Mouse (Mus musculus) thymus, adult 2 months (tissue): ENCODE results near the gene Col6a3.

Experiments used
- CTCF ChIP-seq: fragments of 200-500 bp; IDR thresholded peaks from 2 replicates; pipeline ENCODE4 v1.5.1; 2012; ENCODE audit warnings: mild to moderate bottlenecking, control low read depth, low read length, moderate library complexity, borderline replicate concordance; ENCODE audit not compliant: control insufficient read depth, poor library complexity, insufficient read depth; ENCODE audit errors: extremely low read depth
- POLR2A ChIP-seq: fragments of 200-500 bp; IDR thresholded peaks from 2 replicates; pipeline ENCODE4 v1.6.1; 2012; ENCODE audit warnings: mild to moderate bottlenecking, low read length, control low read depth, moderate library complexity; ENCODE audit not compliant: control insufficient read depth, poor library complexity, insufficient read depth; ENCODE audit errors: extremely low read depth

DNA sequence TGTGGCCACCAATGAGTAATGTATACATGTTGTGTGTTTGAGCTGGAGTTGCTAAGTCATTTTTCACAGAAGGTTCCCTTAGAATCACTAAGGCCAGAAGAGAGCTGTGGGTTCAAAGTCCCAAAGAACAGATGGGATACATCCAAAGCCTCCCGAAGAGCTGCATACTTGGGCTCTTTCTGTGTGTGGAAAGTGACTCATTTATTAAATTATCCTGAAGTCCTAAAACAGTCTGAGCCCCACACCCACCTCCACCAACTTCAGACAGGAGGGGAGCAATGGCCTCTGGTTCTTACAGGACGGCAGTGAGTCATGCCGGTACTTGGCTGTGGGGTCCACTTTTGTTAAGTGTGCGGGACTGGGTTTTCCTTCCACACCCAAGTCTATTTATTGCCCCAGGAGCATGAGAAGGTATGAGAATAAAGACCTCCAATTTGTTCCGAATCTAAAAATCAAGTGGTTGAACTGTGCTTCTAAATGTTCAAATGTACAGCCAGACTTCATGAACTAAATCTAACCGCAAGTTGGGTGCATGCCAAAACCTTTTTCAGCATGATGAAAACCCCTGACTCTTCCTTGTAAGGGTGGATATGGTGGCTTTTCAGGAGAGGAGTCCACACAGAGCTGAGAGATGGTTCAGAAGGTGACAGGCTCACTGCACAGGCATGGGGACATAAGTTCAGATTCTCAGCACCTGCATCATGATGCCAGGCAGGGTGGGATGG is 124.8 kb downstream of the Col6a3 start:
- TF ChIP-seq CTCF, result no peak
- no peak for TF ChIP-seq POLR2A
